Mouse (Mus musculus) liver, adult (tissue): ENCODE results near the gene Dcbld2.

Source experiments
- GATA4 ChIP-seq: IDR thresholded peaks from 2 replicates; pipeline ENCODE4 v1.6.1; 2014; ENCODE audit warnings: mild to moderate bottlenecking, low read length; ENCODE audit not compliant: insufficient replicate concordance

The Dcbld2 gene

DNA sequence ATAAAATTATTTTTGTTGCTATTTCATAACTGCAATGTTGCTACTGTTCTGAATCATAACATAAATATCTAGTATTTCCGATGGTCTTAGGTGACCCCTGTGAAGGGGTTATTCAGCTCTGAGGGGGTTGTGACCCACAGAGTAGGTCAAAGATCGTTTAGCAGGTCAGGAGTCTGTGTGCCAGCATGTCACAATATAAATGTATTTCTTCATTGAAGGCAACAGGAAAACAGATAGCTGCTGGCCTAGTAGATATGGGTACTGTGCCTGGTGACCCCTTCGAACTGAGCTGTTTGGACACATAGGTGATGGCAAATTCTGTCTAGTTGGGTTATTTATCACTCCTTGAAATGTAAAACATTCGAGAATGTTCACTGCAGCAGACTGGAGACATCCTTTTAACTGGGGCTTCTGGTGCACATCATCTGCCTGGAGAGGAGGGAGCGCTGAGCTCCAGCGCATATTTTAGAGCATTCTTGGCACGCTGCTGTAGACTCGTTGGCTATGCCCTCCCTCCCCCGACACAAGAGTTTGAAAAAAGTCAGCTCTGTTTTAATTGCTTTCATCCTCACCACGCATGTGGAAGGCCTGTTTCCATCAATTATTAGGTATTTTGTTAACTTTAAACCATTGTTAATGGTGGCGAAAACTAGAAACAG lies 13.6 kb downstream of the Dcbld2 start:
- TF ChIP-seq GATA4: no peak

DNA sequence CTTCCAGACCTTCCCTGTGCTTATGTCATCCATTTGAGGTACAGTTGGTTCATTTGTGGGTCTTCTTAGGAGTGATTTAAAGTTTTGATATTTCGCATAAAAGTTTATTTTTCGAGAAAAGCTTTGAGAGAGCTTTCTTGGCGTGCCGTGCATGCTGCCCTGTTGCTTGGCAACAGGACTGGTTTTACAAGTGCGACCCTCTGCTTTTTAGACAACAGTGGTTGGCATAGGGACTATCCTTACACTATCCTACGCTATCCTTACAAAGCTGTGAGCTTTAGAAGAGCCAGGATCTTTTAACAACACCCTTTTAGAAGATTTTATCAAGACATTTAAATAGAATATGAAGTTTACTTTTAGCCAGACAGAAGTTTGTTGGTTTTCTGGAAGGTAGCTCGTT lies 22.0 kb downstream of the Dcbld2 start:
- no peak for TF ChIP-seq GATA4

DNA sequence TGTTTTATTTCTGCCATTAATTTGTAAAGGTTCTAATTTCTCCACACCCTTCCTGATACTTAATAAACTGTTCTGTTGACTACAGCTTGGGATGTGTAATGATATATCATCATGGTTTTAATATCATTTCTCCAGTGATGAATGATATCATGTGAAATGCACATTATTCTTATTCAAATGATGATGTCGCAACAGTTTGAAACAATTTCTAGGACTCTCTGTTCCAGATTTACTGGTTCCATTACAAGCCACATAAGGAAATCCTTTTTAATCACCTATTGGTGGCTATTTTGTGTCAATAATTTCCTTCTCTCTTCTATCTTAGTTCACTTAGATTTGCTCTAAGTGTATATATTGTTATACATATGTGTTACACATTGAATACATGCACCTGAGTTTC lies 24.1 kb downstream of the Dcbld2 start:
- no peak for TF ChIP-seq GATA4

DNA sequence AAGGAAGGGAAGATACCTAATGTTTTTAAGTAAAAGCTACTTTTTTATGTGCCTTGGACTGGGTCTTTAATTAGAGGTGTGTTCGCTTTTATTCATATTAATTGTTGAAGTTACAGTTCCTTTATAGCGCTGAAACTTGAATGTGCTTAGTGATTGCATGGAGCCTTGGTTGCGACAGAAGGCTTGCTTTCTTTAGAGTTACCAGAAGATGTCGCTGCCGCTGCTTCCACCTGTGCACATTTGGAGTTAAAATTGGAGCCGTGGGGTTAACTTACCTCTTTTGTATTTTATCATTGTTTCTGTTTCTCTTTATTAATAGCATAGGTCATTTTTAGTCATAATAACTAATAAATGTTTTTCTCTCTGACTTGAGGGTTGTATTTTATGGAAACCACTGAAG lies 36.5 kb downstream of the Dcbld2 start:
- no peak for TF ChIP-seq GATA4

DNA sequence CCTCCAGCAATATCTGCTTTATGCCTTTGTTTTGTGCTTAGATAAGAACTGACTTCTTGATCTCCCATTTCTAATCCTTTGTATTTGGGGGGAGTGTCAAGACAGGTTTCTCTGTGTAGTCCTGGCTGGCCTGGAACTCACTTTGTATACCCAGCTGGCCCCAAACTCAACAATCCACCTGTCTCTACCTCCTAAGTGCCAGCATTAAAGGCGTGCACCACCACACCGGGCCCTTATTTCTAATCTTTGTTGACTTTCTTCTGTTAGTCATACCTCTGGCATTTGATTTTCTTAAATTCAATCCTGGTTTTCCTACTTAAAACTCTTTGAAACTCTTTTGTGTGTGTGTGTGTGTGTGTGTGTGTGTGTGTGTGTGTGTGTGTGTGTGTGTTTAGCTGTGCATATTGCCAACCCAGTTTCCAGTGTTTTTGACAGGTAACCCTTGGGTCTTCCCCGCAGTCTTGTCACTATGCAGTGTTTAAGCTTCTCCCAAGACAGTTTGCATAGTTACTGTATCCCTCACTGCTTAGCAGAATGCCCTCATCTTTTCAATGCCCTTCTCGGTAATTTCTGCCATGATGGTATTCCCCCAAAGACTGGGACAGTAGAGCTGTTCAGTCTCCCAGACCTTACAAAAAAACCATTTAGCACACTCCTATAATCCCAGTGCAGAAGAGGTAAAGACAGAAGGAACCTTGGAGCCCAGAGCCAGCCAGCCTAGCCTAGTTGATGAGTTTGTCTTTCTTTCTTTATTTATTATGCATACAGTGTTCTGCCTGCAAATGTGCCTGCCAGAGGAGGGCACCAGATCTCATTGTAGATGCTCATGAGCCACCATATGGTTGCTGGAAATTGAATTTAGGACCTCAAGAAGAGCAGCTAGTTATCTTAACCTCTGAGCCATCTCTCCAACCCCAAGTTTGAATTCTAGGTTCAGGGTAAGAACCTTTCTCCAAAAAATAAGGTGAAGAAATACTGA lies 38.3 kb downstream of the Dcbld2 start:
- TF ChIP-seq GATA4: no peak

DNA sequence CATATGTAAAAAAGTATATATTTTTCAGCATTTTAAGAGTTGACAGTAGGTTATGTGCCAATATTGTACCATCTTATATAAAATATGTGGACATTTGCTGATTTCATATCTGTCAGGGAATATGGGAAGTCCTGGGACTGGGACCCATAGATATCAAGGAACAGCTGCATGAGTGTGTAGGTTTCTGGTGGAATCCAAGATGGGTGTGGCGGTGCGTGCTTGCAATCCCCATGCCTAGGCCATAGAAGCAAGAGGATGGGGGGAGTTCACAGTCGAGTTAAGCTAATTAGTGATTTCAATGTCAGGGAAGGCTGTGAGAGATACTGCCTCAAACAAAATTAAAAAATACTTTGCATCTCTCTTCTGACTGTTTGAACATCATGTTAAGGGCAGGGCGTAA lies 40.8 kb downstream of the Dcbld2 start:
- TF ChIP-seq GATA4: no peak

DNA sequence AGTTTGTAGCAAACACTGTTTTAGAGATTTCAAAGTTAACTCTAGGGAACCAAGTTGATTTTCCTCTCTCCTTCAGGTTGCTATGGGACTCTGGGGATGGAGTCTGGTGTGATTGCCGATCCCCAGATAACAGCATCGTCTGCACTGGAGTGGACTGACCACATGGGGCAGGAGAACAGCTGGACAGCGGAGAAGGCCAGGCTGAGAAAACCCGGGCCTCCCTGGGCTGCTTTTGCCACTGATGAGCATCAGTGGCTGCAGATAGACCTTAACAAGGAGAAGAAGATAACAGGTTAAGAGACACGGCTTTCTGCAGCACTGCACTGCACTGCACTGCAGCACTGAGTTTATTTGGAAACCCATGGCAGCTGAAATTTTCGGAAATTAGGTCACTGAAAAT lies 42.4 kb downstream of the Dcbld2 start:
- TF ChIP-seq GATA4: no peak

DNA sequence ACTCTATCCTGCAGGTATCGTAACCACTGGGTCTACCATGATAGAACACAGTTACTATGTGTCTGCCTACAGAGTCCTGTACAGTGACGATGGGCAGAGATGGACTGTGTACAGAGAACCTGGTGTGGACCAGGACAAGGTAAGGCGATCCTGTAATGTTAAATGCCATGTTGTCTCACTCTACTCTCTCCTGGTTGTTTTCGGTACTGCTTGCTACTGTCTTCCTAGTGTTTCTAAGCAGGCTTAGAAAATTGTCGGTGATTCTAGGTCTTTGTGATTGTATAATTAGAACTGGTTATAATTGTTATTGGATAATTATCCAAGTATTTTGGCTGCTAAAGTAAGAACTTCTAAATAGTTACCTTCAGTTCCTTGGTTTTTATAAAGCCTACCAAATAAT lies 43.4 kb downstream of the Dcbld2 start:
- TF ChIP-seq GATA4: no peak

DNA sequence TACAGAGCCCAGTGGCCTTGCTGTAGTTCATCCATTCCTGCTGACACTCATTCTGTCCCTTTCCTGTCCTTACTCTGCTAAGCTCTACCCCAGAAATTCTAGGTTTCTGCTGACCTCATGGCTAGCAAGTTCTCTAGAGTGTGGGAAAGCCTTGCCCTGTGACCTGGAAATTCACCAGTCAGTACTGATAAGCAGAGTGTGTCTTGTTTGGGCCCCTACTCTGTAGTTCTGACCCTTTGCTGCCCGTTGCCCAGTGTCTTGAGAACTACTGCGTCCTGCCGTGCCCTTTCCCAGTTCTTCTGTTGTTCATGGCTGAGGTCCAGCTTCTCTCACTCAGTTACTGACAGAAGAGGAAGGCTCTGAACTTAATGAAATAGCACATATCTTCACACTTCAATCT lies 44.9 kb downstream of the Dcbld2 start:
- peak; percentile 93 for TF ChIP-seq GATA4

DNA sequence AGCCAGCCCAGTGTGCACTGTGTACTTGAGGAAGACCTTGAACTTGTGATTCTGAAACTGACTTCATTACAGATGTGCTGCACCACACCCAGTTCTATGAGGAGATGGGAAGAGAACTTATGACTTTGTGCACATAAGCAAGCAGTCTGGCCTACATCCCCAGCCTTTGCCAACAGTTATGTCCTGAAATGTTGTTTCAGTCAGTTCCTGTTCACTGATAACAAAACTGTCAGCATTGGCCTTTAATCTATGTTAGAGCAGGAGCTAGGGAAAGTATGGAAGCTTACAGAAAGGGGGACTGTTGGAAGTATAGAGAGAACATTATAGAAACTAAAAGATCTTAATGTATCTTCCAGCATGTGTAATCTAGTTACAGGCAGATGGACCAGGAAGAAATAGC lies 45.6 kb downstream of the Dcbld2 start:
- no peak for TF ChIP-seq GATA4

DNA sequence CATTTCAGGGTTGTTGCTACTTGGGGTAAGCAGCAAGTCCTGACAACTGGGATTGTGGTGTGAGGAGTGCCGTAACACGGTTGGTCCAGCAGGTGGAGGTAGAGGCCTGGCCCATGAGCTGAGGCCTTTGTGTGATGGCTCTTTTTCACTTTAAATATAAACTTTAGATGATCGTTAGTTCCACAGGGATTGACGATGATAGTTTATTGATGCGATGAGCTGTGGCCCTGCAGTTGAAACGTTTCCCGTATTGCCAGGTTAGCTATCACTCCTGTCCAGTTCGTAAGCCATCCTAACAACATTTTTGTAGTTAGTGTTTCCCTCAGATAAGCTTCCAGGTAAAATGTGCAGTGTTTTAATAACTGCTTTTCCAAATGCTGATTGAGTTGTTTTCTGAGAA lies 46.4 kb downstream of the Dcbld2 start:
- no peak for TF ChIP-seq GATA4

DNA sequence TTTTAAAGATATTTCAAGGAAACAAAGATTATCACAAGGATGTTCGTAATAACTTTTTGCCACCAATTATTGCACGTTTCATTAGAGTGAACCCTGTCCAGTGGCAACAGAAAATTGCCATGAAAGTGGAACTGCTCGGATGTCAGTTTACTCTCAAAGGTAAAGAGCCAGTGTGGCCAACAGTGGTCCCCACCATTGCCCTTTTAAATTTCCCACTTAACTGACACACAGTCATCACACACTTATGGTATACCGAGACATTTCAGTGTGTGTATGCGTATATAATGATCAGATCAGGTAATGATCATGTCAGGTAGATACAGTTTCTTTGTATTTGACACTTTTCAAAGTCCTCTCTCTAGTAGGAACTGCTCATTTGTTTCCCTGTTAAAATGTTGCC lies 46.9 kb downstream of the Dcbld2 start:
- TF ChIP-seq GATA4: no peak

DNA sequence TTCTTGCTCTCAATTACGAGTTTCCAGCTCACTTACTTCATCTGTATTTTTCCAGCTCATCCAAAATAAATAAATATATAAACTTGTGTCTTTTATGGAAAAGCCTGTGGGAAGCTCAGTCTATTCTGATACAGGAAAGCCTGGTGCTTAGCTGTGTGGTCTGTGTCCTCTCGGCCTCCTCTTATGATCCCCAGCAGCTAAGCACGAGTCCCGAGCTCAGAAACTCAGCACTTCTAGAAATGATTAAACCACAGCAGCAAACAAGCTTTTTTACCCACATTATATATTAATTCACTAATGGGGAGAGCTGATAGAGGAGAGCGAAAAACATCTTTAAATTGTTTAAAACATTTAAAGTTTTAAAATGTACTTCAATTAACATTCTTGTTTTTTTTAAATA lies 48.2 kb downstream of the Dcbld2 start:
- no peak for TF ChIP-seq GATA4

DNA sequence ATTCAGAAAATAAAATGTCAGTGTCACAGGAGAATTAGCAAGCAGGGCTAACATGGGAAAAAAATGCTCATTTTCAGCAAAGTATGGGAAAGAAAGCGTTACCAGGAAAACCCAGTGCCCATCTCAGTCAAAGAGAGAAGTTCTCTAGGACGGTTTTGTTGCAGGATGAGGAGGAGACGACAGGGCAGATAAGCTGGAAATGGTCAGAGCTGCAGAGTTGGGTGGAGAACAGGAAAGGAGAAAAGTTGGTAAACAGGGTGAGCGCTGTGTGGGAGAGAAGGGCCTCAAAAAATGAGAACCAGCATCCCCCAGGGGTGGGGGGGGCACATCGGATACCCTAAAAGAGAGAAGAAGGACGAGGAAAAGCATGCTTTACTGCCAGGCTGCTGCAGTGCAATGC lies 48.7 kb downstream of the Dcbld2 start:
- TF ChIP-seq GATA4: no peak

DNA sequence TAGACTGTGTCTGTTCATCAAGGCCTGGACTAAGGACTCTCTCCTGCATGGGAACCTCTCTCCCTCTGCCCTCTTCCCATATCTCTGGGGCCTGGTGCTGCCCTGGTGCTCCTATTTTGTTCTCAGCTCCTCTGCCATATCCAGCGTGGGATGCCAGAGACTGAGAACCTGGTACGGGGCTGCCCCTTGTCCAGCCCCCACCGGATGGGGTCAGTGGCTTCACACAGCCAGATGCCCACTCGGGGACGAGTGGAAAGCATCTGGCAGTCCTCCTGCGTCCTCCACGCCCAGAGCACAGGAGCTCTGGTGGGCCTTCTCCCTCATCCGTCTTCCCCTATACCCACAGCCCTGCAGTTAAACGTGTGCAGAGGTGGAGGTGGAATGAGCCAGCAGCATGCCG lies 52.1 kb downstream of the Dcbld2 start:
- TF ChIP-seq GATA4: no peak

DNA sequence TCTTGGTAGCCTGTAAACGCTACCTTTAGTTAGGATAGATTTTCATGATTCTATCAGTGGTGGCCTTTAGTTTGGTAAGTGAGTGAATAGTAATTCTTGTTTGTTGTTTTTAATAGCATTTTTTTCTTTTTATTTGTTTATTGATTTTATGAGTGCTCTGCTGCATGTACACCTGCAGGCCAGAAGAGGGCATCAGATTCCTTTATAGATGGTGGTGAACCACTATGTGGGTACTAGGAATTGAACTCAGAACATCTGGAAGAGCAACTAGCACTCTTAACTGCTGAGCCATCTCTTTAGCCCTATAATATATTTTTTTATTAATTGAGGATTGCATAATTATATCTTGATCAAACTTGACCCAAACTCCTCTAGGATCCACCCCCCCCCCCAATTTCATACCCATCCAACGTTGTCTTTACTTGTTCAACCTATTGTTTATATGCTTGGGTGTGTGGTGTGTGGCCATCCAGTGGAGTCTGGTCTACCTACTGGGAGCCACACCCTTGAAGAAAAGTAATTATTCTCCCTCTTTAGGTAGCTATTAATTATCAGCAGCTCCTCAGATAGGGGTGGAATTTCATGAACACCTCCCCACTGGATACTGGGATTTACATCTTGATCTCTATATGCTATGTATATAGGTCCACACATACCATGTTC lies 53.7 kb downstream of the Dcbld2 start:
- TF ChIP-seq GATA4: no peak
